Mouse (Mus musculus) retina, embryonic 14.5 days (tissue): ENCODE measurements around the gene Gm10717.
"Not testable (repeated sequence)": the region's sequence is repeated elsewhere in the genome, so short reads cannot be mapped to it uniquely, and the experiment has no call there.

Experiments used
- DNase-seq: peaks from one replicate; pipeline ENCODE4 v3.0.0-alpha.2; 2015; ENCODE audit warnings: low spot score

The Gm10717 gene

GRCm38 (mm10) chr9:3025653-3026052 is 436 bp downstream of the Gm10717 start:
- not testable (repeated sequence) for DNase-seq

GRCm38 (mm10) chr9:3026136-3026535 is 919 bp downstream of the Gm10717 start:
- DNase-seq: not testable (repeated sequence)

GRCm38 (mm10) chr9:3026741-3027140 is 1.5 kb downstream of the Gm10717 start:
- not testable (repeated sequence) for DNase-seq

- DNase-seq: peak; percentile 57
Observed at GRCm38 (mm10) chr9:3027200-3027599, 2.0 kb downstream of the Gm10717 start.

GRCm38 (mm10) chr9:3029276-3030000 is 4.2 kb downstream of the Gm10717 start:
- not testable (repeated sequence) for DNase-seq

GRCm38 (mm10) chr9:3030677-3031318 is 5.6 kb downstream of the Gm10717 start:
- DNase-seq: peak; percentile 82

GRCm38 (mm10) chr9:3034299-3034698 is 9.1 kb downstream of the Gm10717 start, which contains the start of gene Gm17535:
Gene Gm17535 (plus strand): TSS chr9:3034599.
- not testable (repeated sequence) for DNase-seq

GRCm38 (mm10) chr9:3036577-3036976 is 11.4 kb downstream of the Gm10717 start, which contains the start of gene Gm10715:
Gene Gm10715 (plus strand): TSS chr9:3036877.
- not testable (repeated sequence) for DNase-seq

- peak; percentile 1 for DNase-seq
Observed at GRCm38 (mm10) chr9:3038161-3038560, 12.9 kb downstream of the Gm10717 start.
